Mouse (Mus musculus): ENCODE data around the gene Slc44a3. TPM values are rescaled to one million over a fixed set of nuclear protein-coding genes. Genes with fewer than 3 reads are reported as not detected.

Slc44a3 gene
- polyA plus RNA-seq, 1 experiment from 2014 or later, result 15.2 TPM

DNA sequence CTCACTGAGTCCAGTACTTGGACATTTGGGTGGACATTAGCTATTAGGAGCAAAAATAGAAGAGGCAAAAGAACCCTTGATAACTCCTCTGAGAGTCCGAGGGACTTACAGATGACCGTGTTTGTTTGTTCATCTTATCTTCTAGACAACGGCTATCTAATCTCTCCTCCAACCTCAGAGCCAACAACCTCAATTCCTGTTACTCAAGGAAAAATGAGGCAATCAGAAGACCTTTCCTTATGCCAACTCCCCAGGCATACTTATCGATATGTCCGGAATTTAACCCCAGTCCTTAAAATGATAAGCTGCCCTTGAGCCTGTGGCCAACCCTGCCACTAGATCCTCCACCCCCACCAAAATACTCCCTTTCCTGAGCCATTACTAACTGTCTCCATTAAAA lies 31.5 kb downstream of the Slc44a3 start:
- H3K27ac ChIP-seq (replicated peaks), result no peak overlapping the region
- 50% methylated on average over 5 of the region's 5 CpGs for WGBS (ENCODE audit: insufficient replicate concordance)
- 0 out of 2 replicates have a peak, but pooled peaks cover 8% of the 10 kb centered on the region for H3K4me1 ChIP-seq (replicated peaks)
- ATAC-seq (ENCODE audit: insufficient read depth), result no peak
- H3K4me3 ChIP-seq (replicated peaks), result no peak overlapping the region
- no peaks in the 10 kb centered on the region for H3K36me3 ChIP-seq (replicated peaks)
- no peak overlapping the region for H3K4me2 ChIP-seq
- H3K9ac ChIP-seq, result no peak overlapping the region
- no peaks in the 10 kb centered on the region for H3K27me3 ChIP-seq
- no peaks in the 10 kb centered on the region for H3K9me3 ChIP-seq (replicated peaks)

- ATAC-seq (ENCODE audit: insufficient read depth), result no peak
- no peak overlapping the region for H3K27ac ChIP-seq (replicated peaks)
- no peak overlapping the region for H3K4me3 ChIP-seq (replicated peaks)
- 0 out of 2 replicates have a peak, but pooled peaks cover 8% of the 10 kb centered on the region for H3K4me1 ChIP-seq (replicated peaks)
- no peaks in the 10 kb centered on the region for H3K27me3 ChIP-seq
- no peaks in the 10 kb centered on the region for H3K9me3 ChIP-seq (replicated peaks)
- H3K4me2 ChIP-seq, result no peak overlapping the region
- 25% methylated on average over 10 of the region's 10 CpGs for WGBS (ENCODE audit: insufficient replicate concordance)
- no peaks in the 10 kb centered on the region for H3K36me3 ChIP-seq (replicated peaks)
- H3K9ac ChIP-seq, result no peak overlapping the region
These were observed 32.0 kb downstream of the Slc44a3 start for GRCm38 (mm10) chr3:121500225-121500624.

DNA sequence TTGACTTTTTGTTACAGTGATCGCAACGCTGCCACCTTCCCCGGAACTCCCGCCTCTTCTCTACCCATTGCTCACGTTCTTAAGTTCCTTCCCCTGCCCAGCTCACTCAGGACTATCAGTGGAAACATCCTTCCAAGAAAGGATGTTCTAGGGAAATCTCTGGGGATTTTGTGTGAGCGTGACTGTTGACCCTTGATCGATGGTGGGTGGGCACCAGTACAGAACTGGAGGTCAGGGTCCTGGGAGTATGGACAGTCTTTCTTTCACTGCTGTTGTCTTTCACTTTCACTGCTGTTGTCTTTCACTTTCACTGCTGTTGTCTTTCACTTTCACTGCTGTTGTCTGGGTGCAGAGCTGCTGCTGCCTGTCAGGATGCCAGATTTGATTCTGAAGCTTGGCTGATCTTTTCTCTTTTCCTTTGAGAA lies 38.2 kb downstream of the Slc44a3 start:
- WGBS (ENCODE audit: insufficient replicate concordance), result 57% methylated on average over 7 of the region's 7 CpGs

DNA sequence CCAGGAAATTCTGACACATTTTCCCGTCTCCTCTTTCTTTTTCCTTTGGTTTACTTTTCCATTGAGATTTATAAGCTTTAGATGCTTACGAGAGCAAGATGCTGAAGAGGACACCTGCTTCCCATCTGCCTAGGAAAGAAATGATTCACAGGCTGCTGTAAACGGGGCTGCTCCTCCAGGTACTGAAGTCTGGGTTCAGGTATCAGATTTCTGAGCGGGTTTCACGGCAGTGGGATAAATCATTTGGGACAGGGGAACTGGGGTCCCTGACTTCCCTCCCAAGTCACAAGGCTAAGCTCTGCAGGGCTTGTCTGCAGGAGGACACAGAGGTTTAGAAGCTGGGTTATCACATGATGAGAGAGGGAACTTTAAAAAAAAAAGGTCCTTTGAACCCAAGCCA lies 40.2 kb downstream of the Slc44a3 start:
- H3K4me2 ChIP-seq, result no peak overlapping the region
- 62% methylated on average over 5 of the region's 5 CpGs for WGBS (ENCODE audit: insufficient replicate concordance)
- ATAC-seq (ENCODE audit: insufficient read depth), result no peak
- H3K9ac ChIP-seq, result no peak overlapping the region
- no peak overlapping the region for H3K27ac ChIP-seq (replicated peaks)
- no peaks in the 10 kb centered on the region for H3K4me1 ChIP-seq (replicated peaks)
- no peak overlapping the region for H3K4me3 ChIP-seq (replicated peaks)
- no peaks in the 10 kb centered on the region for H3K36me3 ChIP-seq (replicated peaks)
- no peaks in the 10 kb centered on the region for H3K9me3 ChIP-seq (replicated peaks)
- H3K27me3 ChIP-seq, result no peaks in the 10 kb centered on the region

More for the DNA sequence above, 38.2 kb downstream of the Slc44a3 start:
- Histone ChIP-seq H3K4me1 (replicated peaks) (no peaks in the 10 kb centered on the region), H3K27me3 (no peaks in the 10 kb centered on the region), H3K4me3 (replicated peaks) (no peak overlapping the region), H3K36me3 (replicated peaks) (no peaks in the 10 kb centered on the region), H3K4me2 (no peak overlapping the region), H3K9me3 (replicated peaks) (no peaks in the 10 kb centered on the region), H3K27ac (replicated peaks) (no peak overlapping the region), H3K9ac (no peak overlapping the region)
- no peak for ATAC-seq (ENCODE audit: insufficient read depth)

DNA sequence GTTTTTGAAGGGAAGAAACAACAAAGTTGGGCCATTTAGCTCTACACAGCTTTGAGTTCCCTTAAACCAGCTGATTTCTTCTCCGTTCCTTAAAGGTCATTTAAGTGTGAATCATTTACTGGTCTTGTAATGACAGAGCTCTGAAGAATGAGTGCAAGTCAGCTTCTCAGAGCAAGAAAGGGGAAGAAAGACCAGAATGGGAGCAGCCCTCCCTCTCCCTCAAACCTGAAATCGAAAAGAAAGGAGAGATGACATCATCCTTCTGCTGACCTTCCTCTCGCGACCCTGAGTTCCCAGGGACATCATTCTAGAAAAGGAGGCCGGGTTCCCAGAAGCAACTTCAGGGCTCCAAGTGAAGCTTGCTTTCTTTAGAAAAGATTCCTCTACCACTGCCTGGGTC lies 41.3 kb downstream of the Slc44a3 start:
- H3K9ac ChIP-seq, result no peak overlapping the region
- no peak overlapping the region for H3K27ac ChIP-seq (replicated peaks)
- no peak overlapping the region for H3K4me3 ChIP-seq (replicated peaks)
- no peaks in the 10 kb centered on the region for H3K27me3 ChIP-seq
- no peaks in the 10 kb centered on the region for H3K9me3 ChIP-seq (replicated peaks)
- 42% methylated on average over 5 of the region's 5 CpGs for WGBS (ENCODE audit: insufficient replicate concordance)
- no peak overlapping the region for H3K4me2 ChIP-seq
- H3K4me1 ChIP-seq (replicated peaks), result no peaks in the 10 kb centered on the region
- no peak for ATAC-seq (ENCODE audit: insufficient read depth)
- H3K36me3 ChIP-seq (replicated peaks), result no peaks in the 10 kb centered on the region

GRCm38 (mm10) chr3:121489462-121490118 lies 42.6 kb downstream of the Slc44a3 start:
- Histone ChIP-seq H3K9me3 (replicated peaks) (no peaks in the 10 kb centered on the region), H3K27ac (replicated peaks) (no peak overlapping the region), H3K4me3 (replicated peaks) (no peak overlapping the region), H3K4me1 (replicated peaks) (no peaks in the 10 kb centered on the region), H3K27me3 (no peaks in the 10 kb centered on the region), H3K36me3 (replicated peaks) (no peaks in the 10 kb centered on the region), H3K4me2 (no peak overlapping the region), H3K9ac (no peak overlapping the region)
- ATAC-seq (ENCODE audit: insufficient read depth), result no peak
- 73% methylated on average over 12 of the region's 12 CpGs for WGBS (ENCODE audit: insufficient replicate concordance)

GRCm38 (mm10) chr3:121485201-121485600 lies 47.0 kb downstream of the Slc44a3 start:
- no peak overlapping the region for H3K9ac ChIP-seq
- peaks cover 4% of the 10 kb centered on the region; the same call in 1 of the 2 replicates for H3K4me1 ChIP-seq (replicated peaks)
- no peak for ATAC-seq (ENCODE audit: insufficient read depth)
- 53% methylated on average over 2 of the region's 2 CpGs for WGBS (ENCODE audit: insufficient replicate concordance)
- no peaks in the 10 kb centered on the region for H3K9me3 ChIP-seq (replicated peaks)
- H3K4me2 ChIP-seq, result no peak overlapping the region
- H3K4me3 ChIP-seq (replicated peaks), result no peak overlapping the region
- H3K36me3 ChIP-seq (replicated peaks), result no peaks in the 10 kb centered on the region
- H3K27ac ChIP-seq (replicated peaks), result no peak overlapping the region
- H3K27me3 ChIP-seq, result no peaks in the 10 kb centered on the region

GRCm38 (mm10) chr3:121483266-121484161 lies 48.7 kb downstream of the Slc44a3 start:
- 60% methylated on average over 25 of the region's 25 CpGs for WGBS (ENCODE audit: insufficient replicate concordance)
- ATAC-seq (ENCODE audit: insufficient read depth), result no peak

GRCm38 (mm10) chr3:121481564-121481963 lies 50.6 kb downstream of the Slc44a3 start:
- Histone ChIP-seq H3K27ac (replicated peaks) (no peak overlapping the region), H3K36me3 (replicated peaks) (no peaks in the 10 kb centered on the region), H3K27me3 (no peaks in the 10 kb centered on the region), H3K4me1 (replicated peaks) (peaks cover 19% of the 10 kb centered on the region; the same call in 1 of the 2 replicates), H3K4me2 (no peak overlapping the region), H3K9ac (no peak overlapping the region), H3K4me3 (replicated peaks) (no peak overlapping the region), H3K9me3 (replicated peaks) (no peaks in the 10 kb centered on the region)
- 44% methylated on average over 6 of the region's 6 CpGs for WGBS (ENCODE audit: insufficient replicate concordance)
- no peak for ATAC-seq (ENCODE audit: insufficient read depth)

More at GRCm38 (mm10) chr3:121483266-121484161, 48.7 kb downstream of the Slc44a3 start:
- no peak overlapping the region for H3K4me3 ChIP-seq (replicated peaks)
- no peaks in the 10 kb centered on the region for H3K9me3 ChIP-seq (replicated peaks)
- no peaks in the 10 kb centered on the region for H3K36me3 ChIP-seq (replicated peaks)
- no peak overlapping the region for H3K4me2 ChIP-seq
- H3K27me3 ChIP-seq, result no peaks in the 10 kb centered on the region
- no peak overlapping the region for H3K9ac ChIP-seq
- H3K4me1 ChIP-seq (replicated peaks), result peaks cover 14% of the 10 kb centered on the region; the same call in 1 of the 2 replicates
- no peak overlapping the region for H3K27ac ChIP-seq (replicated peaks)

DNA sequence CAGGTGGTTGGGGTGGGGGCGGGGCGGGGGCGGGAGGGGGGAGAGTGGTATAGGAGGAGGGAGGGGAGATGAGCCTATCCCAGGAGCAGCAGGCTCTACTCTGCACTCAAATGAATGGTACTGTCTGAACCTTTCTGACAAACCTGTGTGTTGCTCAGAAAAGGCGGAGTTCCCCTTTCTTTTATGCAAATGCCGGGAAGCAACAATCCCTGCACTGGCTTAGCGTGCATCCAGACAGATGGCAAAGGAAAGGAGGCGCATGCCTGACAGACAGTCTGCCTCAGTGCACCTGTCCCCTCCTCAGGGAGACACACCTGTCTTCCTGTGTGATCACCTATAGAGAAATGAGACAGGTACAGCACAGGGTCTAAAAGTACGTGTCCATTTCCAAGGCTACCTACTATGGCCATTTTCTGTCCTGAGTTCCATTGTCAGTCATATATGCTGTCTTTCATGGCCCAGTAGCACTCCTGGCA lies 51.2 kb downstream of the Slc44a3 start:
- H3K27ac ChIP-seq (replicated peaks), result no peak overlapping the region
- H3K4me3 ChIP-seq (replicated peaks), result no peak overlapping the region
- H3K9ac ChIP-seq, result no peak overlapping the region
- no peak overlapping the region for H3K4me2 ChIP-seq
- H3K4me1 ChIP-seq (replicated peaks), result peaks cover 19% of the 10 kb centered on the region; the same call in 1 of the 2 replicates
- 48% methylated on average over 8 of the region's 8 CpGs for WGBS (ENCODE audit: insufficient replicate concordance)
- H3K36me3 ChIP-seq (replicated peaks), result no peaks in the 10 kb centered on the region
- no peaks in the 10 kb centered on the region for H3K27me3 ChIP-seq
- no peaks in the 10 kb centered on the region for H3K9me3 ChIP-seq (replicated peaks)
- ATAC-seq (ENCODE audit: insufficient read depth), result no peak

Measured in liver, embryonic 15.5 days (tissue).